Mouse (Mus musculus) limb, embryonic 10.5 days (tissue): ENCODE measurements around the gene Ehmt2. TPM values are rescaled to one million over a fixed set of nuclear protein-coding genes. Genes with fewer than 3 reads are reported as not detected.
"Not testable (repeated sequence)": the region's sequence is repeated elsewhere in the genome, so short reads cannot be mapped to it uniquely, and the experiment has no call there.

ENCODE experiments used
- DNase-seq: peaks from one replicate; pipeline ENCODE4 v3.0.0-alpha.2; 2017; ENCODE audit warnings: low spot score
- H3K27ac ChIP-seq: fragments of 300-500 bp; sonication (generic); 2 replicates; pipeline ENCODE4 v1.5.1; 2016; ENCODE audit warnings: mild to moderate bottlenecking
- H3K27me3 ChIP-seq: fragments of 300-500 bp; sonication (generic); 2 replicates; pipeline ENCODE4 v1.6.1; 2016; ENCODE audit warnings: low read depth, mild to moderate bottlenecking; ENCODE audit not compliant: poor library complexity, severe bottlenecking
- H3K36me3 ChIP-seq: fragments of 300-500 bp; sonication (generic); 2 replicates; pipeline ENCODE4 v1.6.1; 2016; ENCODE audit warnings: mild to moderate bottlenecking, moderate library complexity
- H3K4me1 ChIP-seq: fragments of 300-500 bp; sonication (generic); 2 replicates; pipeline ENCODE4 v1.6.1; 2016
- H3K4me3 ChIP-seq: fragments of 300-500 bp; sonication (generic); 2 replicates; pipeline ENCODE4 v1.5.1; 2016; ENCODE audit warnings: mild to moderate bottlenecking, moderate library complexity
- H3K9me3 ChIP-seq: fragments of 300-500 bp; sonication (generic); replicated peaks from 2 replicates; pipeline ENCODE4 v1.6.1; 2016; ENCODE audit warnings: mild to moderate bottlenecking
- WGBS: fragments of 180-500 bp; shearing (Covaris S2); methylation state at CpG from one replicate; pipeline ENCODE4 v1.1.7; 2016; 5-methylcytosine and 5-hydroxymethylcytosine counted together
- polyA plus RNA-seq: library from polyadenylated mRNA; unstranded; fragments of >200 nt; fragmentation: Nextera tagmentation; extraction: Ambion mirVana; gene quantifications from 2 replicates; pipeline ENCODE4 v1.2.1, GENCODE M21; 2016

The Ehmt2 gene
- polyA plus RNA-seq, 1 experiment from 2014 or later: 116 TPM

- peaks cover 9% of the 10 kb centered on the region for H3K4me1 ChIP-seq
- no peak overlapping the region for H3K27ac ChIP-seq
- H3K36me3 ChIP-seq: peaks cover 29% of the 10 kb centered on the region
- H3K4me3 ChIP-seq: no peak overlapping the region
- peaks cover 26% of the 10 kb centered on the region for H3K27me3 ChIP-seq
- H3K9me3 ChIP-seq: no peaks in the 10 kb centered on the region
- no peak for DNase-seq
- 91% methylated on average over 4 of the region's 4 CpGs for WGBS
These were observed 55.6 kb downstream of the Ehmt2 start for GRCm38 (mm10) chr17:34953904-34954303.

DNA sequence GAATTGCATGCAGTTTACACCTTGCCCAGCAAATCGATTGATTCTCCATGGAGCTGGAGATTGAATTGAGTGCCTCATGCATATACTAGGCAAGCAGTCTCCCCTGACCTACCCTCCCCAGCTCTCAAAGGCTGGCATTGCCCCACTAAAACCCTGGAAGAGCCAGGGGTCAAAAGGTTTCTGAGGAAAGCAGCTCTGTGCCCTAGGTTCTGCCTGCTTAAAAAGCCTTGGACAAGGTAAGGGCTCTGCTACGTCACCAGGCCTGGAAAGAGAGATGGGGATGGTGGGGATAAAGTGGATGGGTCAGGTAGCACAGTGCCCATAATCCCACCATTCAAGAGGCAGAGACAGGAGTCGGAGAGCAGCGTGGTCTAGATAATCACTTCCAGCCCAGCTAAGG lies 56.6 kb downstream of the Ehmt2 start:
- 60% methylated on average over 4 of the region's 4 CpGs for WGBS
- peaks cover 26% of the 10 kb centered on the region for H3K27me3 ChIP-seq
- no peak for DNase-seq
- H3K9me3 ChIP-seq: no peaks in the 10 kb centered on the region
- peaks cover 12% of the 10 kb centered on the region for H3K4me1 ChIP-seq
- peaks cover 23% of the 10 kb centered on the region for H3K36me3 ChIP-seq
- no peak overlapping the region for H3K27ac ChIP-seq
- no peak overlapping the region for H3K4me3 ChIP-seq

GRCm38 (mm10) chr17:34955884-34956283 lies 57.6 kb downstream of the Ehmt2 start:
- H3K4me1 ChIP-seq: peaks cover 10% of the 10 kb centered on the region
- peaks cover 12% of the 10 kb centered on the region for H3K36me3 ChIP-seq
- DNase-seq: no peak
- H3K27me3 ChIP-seq: peaks cover 32% of the 10 kb centered on the region
- H3K9me3 ChIP-seq: no peaks in the 10 kb centered on the region
- no peak overlapping the region for H3K4me3 ChIP-seq
- 85% methylated on average over 3 of the region's 3 CpGs for WGBS
- H3K27ac ChIP-seq: no peak overlapping the region

DNA sequence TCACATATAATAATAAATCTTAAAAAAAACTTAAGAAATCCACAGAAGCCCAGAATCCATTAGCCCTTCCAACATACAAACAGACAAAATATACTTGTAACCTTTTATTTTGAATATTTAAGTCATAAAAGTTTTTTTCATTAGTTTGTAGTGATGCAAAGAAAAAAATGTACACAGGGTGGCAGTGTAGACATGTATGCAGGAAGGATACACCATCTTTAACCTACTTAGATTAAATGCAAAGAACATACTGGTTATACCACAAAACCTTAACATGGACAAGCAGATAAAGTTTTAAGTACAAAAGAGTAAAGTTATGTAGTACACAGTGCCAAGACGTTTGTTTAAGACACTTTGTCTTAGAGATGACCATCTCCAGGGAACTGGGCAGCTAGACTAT lies 58.1 kb downstream of the Ehmt2 start:
- Histone ChIP-seq H3K27me3 (peaks cover 37% of the 10 kb centered on the region), H3K4me3 (no peak overlapping the region), H3K4me1 (peaks cover 9% of the 10 kb centered on the region), H3K9me3 (no peaks in the 10 kb centered on the region), H3K36me3 (peaks cover 8% of the 10 kb centered on the region), H3K27ac (no peak overlapping the region)
- DNase-seq: no peak
- 75% methylated on average over 1 of the region's 1 CpGs for WGBS

DNA sequence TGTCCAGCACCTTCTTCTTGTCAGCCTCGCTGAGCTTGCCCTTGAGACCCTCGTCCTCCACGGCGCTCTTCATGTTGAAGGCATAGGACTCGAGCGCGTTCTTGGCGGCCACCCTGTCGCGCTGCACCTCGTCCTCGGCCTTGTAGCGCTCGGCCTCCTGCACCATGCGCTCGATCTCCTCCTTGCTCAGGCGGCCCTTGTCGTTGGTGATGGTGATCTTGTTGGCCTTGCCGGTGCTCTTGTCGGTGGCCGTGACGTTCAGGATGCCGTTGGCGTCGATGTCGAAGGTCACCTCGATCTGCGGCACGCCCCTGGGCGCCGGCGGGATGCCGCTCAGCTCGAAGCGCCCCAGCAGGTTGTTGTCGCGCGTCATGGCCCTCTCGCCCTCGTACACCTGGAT lies 59.0 kb downstream of the Ehmt2 start:
- not testable (repeated sequence) for H3K9me3 ChIP-seq, H3K36me3 ChIP-seq, H3K27ac ChIP-seq, DNase-seq, H3K4me3 ChIP-seq, H3K4me1 ChIP-seq
- WGBS: 14% methylated on average over 36 of the region's 40 CpGs
- peaks cover 46% of the 10 kb centered on the region for H3K27me3 ChIP-seq

GRCm38 (mm10) chr17:34957966-34958365 lies 59.7 kb downstream of the Ehmt2 start:
- H3K27ac ChIP-seq, DNase-seq, H3K36me3 ChIP-seq, H3K4me3 ChIP-seq, H3K9me3 ChIP-seq, H3K4me1 ChIP-seq: not testable (repeated sequence)
- WGBS: 29% methylated on average over 28 of the region's 40 CpGs
- peaks cover 51% of the 10 kb centered on the region for H3K27me3 ChIP-seq

DNA sequence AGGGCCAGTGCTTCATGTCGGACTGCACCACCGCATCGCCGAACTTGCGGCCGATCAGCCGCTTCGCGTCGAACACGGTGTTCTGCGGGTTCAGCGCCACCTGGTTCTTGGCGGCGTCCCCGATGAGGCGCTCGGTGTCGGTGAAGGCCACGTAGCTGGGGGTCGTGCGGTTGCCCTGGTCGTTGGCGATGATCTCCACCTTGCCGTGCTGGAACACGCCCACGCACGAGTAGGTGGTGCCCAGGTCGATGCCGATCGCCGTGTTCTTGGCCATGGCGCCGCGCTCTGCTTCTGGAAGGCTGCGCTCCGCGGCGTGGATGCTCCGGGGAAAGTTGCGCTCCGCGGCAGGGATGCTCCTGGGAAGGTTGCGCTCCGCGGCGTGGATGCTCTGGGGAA lies 60.5 kb downstream of the Ehmt2 start:
- Histone ChIP-seq H3K27me3 (peaks cover 58% of the 10 kb centered on the region), H3K4me3 (peak overlapping the region; percentile 57)
- H3K27ac ChIP-seq, H3K36me3 ChIP-seq, DNase-seq, H3K9me3 ChIP-seq, H3K4me1 ChIP-seq: not testable (repeated sequence)
- WGBS: under 1% methylated on average over 31 of the region's 47 CpGs

DNA sequence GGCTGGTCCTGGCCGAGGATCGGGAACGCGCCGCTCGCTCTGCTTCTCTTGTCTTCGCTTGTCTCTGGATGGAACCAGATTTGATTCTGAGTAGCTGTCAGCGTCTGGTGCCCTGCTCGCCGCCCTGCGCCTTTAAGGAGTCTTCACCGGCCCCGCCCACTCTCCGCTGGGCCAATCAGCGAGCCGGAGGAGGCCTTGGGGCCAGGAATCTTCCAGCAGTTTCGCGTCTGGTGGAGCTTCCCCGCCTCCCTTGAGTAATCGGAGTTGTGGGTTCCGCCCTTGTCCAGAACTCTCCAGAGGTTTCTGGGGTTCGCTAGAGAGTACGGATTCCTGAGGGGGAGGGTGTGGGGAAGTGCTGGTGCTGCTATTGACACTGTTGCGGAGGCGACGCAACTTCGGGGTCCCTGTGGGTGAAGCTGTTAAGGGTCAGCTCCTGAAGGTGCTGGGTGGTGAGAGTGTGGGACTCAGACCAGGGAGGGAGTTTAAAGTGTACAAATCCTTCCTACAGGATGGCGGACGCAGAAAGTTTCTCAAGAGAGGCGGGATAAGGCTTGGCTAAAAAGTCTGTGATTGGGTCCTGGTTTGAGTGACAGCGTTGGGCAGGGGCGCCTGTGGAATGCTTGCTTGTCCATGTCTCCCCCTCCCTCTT lies 61.0 kb downstream of the Ehmt2 start, which contains the start of gene Hspa1b:
Gene Hspa1b (minus strand): TSS at position 109 of the 649 bp plus-strand sequence.
- H3K9me3 ChIP-seq, H3K4me1 ChIP-seq, H3K36me3 ChIP-seq: not testable (repeated sequence)
- Histone ChIP-seq H3K4me3 (peak within 1 kb of the TSS; percentile 57), H3K27ac (peak within 1 kb of the TSS; percentile 89), H3K27me3 (peaks cover 58% of the 10 kb centered on the region)
- DNase-seq: peak; percentile 78
- WGBS: under 1% methylated on average over 32 of the region's 32 CpGs

GRCm38 (mm10) chr17:34959881-34960515 lies 61.7 kb downstream of the Ehmt2 start:
- H3K9me3 ChIP-seq: no peaks in the 10 kb centered on the region
- 17% methylated on average over 12 of the region's 12 CpGs for WGBS
- H3K36me3 ChIP-seq: no peaks in the 10 kb centered on the region
- peak overlapping the region; percentile 89 for H3K27ac ChIP-seq
- peaks cover 52% of the 10 kb centered on the region for H3K27me3 ChIP-seq
- H3K4me3 ChIP-seq: peak overlapping the region; percentile 57
- DNase-seq: no peak
- peaks cover 15% of the 10 kb centered on the region for H3K4me1 ChIP-seq

DNA sequence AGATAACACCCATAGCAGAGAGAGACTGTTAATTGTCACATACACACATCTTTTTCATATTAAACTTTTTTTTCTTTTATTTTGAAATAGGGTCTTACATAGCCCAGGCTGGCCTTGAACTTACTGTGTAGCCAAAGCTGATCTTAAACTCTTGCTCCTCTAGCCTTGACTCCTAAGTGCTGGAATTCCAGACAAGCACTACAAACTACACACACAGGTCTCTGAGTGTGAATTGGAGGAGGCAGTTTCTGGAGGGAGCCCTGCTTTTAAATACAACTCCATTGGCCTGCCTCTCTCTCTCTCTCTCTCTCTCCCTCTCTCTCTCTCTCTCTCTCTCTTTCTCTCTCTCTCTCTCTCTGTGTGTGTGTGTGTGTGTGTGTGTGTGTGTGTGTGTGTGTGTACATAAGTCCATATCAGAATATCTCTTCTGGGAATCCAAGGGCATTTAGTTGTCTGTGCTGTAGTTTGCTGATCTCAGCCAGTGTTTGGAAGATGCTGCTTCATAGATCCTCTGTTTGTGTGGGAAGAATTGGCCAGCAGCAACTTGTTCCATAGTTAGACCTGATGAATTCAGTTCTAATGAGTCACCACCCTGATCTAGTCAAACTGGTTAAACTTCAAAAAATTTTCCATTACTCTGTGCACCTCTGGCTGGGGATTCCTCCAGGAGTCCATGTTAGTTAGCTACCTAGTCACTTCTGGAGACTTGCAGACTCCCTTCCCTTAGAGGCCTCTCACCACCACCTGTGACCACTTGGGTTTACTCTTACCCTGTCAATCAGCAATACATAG lies 62.6 kb downstream of the Ehmt2 start:
- H3K36me3 ChIP-seq: no peaks in the 10 kb centered on the region
- H3K27ac ChIP-seq: no peak overlapping the region
- no peak overlapping the region for H3K4me3 ChIP-seq
- H3K4me1 ChIP-seq: peaks cover 16% of the 10 kb centered on the region
- peaks cover 51% of the 10 kb centered on the region for H3K27me3 ChIP-seq
- DNase-seq: no peak
- no peaks in the 10 kb centered on the region for H3K9me3 ChIP-seq

- 41% methylated on average over 3 of the region's 3 CpGs for WGBS
- no peaks in the 10 kb centered on the region for H3K9me3 ChIP-seq
- DNase-seq: no peak
- H3K4me3 ChIP-seq: no peak overlapping the region
- H3K36me3 ChIP-seq: no peaks in the 10 kb centered on the region
- H3K27ac ChIP-seq: no peak overlapping the region
- peaks cover 46% of the 10 kb centered on the region for H3K27me3 ChIP-seq
- peaks cover 16% of the 10 kb centered on the region for H3K4me1 ChIP-seq
These were observed 63.9 kb downstream of the Ehmt2 start for GRCm38 (mm10) chr17:34962125-34962524.

DNA sequence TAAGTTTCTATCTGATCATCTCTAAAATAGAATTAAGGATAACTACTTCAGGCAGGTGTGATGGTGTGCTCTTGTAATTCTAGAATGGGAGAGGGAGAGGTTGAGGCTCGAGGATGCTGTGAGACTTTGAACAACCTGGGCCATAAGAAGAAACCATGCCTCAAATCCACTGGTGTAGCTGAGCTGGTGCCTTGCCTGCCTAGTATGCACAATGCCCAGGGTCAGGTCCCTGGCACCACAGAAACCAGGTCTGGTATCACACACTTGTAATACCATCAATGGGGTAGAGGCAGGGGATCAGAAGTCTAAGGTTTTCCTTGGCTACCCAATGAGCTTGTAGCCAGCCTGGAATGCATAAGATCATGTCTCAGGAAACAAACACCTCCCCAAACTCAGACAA lies 64.6 kb downstream of the Ehmt2 start:
- peaks cover 16% of the 10 kb centered on the region for H3K4me1 ChIP-seq
- DNase-seq: no peak
- H3K27ac ChIP-seq: no peak overlapping the region
- 60% methylated on average over 1 of the region's 1 CpGs for WGBS
- H3K4me3 ChIP-seq: no peak overlapping the region
- peaks cover 53% of the 10 kb centered on the region for H3K27me3 ChIP-seq
- no peaks in the 10 kb centered on the region for H3K36me3 ChIP-seq
- no peaks in the 10 kb centered on the region for H3K9me3 ChIP-seq
